Mouse (Mus musculus): Measurements from ENCODE around the gene Otop2.

DNA sequence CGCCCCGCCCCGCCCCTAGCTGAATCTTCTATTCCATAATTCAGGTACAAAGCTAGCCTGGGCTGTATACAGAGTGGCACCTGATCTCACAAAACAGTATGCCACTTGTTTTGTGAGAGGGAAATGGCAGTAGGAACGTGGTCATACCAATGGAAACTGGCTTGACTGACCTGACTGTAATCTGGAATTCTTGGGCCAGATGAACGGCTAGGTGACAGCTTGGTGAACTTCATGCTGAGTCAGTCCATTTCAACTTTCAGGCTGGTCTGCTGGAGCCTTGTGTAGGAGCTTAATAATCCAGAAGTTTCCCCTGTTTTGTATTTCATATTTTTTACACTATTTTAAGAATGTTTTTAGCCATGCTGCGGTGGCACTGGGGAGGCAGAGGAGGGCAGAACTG, 28.8 kb upstream of the Otop2 start:
- TF ChIP-seq EP300 (IDR thresholded peaks at IDR 0.05; ENCODE audit: low read depth) (no peak), CTCF (IDR thresholded peaks at IDR 0.05; ENCODE audit: low read depth) (no peak)
